Mouse (Mus musculus) small intestine, adult 2 months (tissue): ENCODE data around the gene Hoxd13.

Experiments
- CTCF ChIP-seq: fragments of 200-500 bp; IDR thresholded peaks from 2 replicates; pipeline ENCODE4 v1.5.1; 2012; ENCODE audit warnings: low read depth, mild to moderate bottlenecking, control low read depth, inconsistent platforms, low read length, moderate library complexity, mixed read lengths; ENCODE audit not compliant: insufficient replicate concordance, insufficient read length; ENCODE audit errors: extremely low read depth
- POLR2A ChIP-seq: fragments of 200-500 bp; IDR thresholded peaks from 2 replicates; pipeline ENCODE4 v1.6.1; 2012; ENCODE audit warnings: low read depth, mild to moderate bottlenecking, control low read depth, inconsistent platforms, low read length, moderate library complexity

GRCm38 (mm10) chr2:74661685-74662084 lies 6.4 kb upstream of the Hoxd13 start:
- TF ChIP-seq POLR2A, result no peak
- TF ChIP-seq CTCF, result peak; percentile 36; the same call in 1 of the 2 replicates
